Mouse (Mus musculus): ENCODE data around the gene Nin.

Nin gene

GRCm38 (mm10) chr12:70119552-70119951 is 6.0 kb upstream of the Nin start:
- DNase-seq (ENCODE audit: low spot score): no peak

- no peak for DNase-seq (ENCODE audit: low spot score)
These were observed 5.3 kb upstream of the Nin start for GRCm38 (mm10) chr12:70118721-70119345.

GRCm38 (mm10) chr12:70117146-70117545 is 3.6 kb upstream of the Nin start:
- no peak for DNase-seq (ENCODE audit: low spot score)

- no peak for DNase-seq (ENCODE audit: low spot score)
These were observed 1.5 kb downstream of the Nin start for GRCm38 (mm10) chr12:70112090-70112383.

GRCm38 (mm10) chr12:70111367-70112089 is 2.0 kb downstream of the Nin start:
- DNase-seq (ENCODE audit: low spot score): peak; percentile 76

GRCm38 (mm10) chr12:70111117-70111366 is 2.5 kb downstream of the Nin start:
- peak; percentile 34 for DNase-seq (ENCODE audit: low spot score)

GRCm38 (mm10) chr12:70110375-70111116 is 3.0 kb downstream of the Nin start:
- DNase-seq (ENCODE audit: low spot score): no peak

- DNase-seq (ENCODE audit: low spot score): no peak
These were observed 3.6 kb downstream of the Nin start for GRCm38 (mm10) chr12:70109921-70110320.

- no peak for DNase-seq (ENCODE audit: low spot score)
These were observed 5.4 kb downstream of the Nin start for GRCm38 (mm10) chr12:70108104-70108503.

GRCm38 (mm10) chr12:70106508-70106907 is 7.0 kb downstream of the Nin start:
- DNase-seq (ENCODE audit: low spot score): no peak

- no peak for DNase-seq (ENCODE audit: low spot score)
These were observed 7.6 kb downstream of the Nin start for GRCm38 (mm10) chr12:70105885-70106284.

- DNase-seq (ENCODE audit: low spot score): no peak
These were observed 8.6 kb downstream of the Nin start for GRCm38 (mm10) chr12:70104776-70105420.

GRCm38 (mm10) chr12:70104199-70104598 is 9.3 kb downstream of the Nin start:
- DNase-seq (ENCODE audit: low spot score): no peak

- DNase-seq (ENCODE audit: low spot score): no peak
These were observed 10.3 kb downstream of the Nin start for GRCm38 (mm10) chr12:70103257-70103656.

- peak; percentile 28 for DNase-seq (ENCODE audit: low spot score)
These were observed 11.1 kb downstream of the Nin start for GRCm38 (mm10) chr12:70102426-70102825.

GRCm38 (mm10) chr12:70101823-70102222 is 11.7 kb downstream of the Nin start:
- DNase-seq (ENCODE audit: low spot score): no peak

GRCm38 (mm10) chr12:70097901-70098300 is 15.6 kb downstream of the Nin start:
- DNase-seq (ENCODE audit: low spot score): no peak

GRCm38 (mm10) chr12:70097316-70097715 is 16.2 kb downstream of the Nin start:
- no peak for DNase-seq (ENCODE audit: low spot score)

GRCm38 (mm10) chr12:70093266-70093893 is 20.1 kb downstream of the Nin start:
- no peak for DNase-seq (ENCODE audit: low spot score)

- no peak for DNase-seq (ENCODE audit: low spot score)
These were observed 25.2 kb downstream of the Nin start for GRCm38 (mm10) chr12:70088297-70088696.

- no peak for DNase-seq (ENCODE audit: low spot score)
These were observed 28.2 kb downstream of the Nin start for GRCm38 (mm10) chr12:70085351-70085750.

GRCm38 (mm10) chr12:70084198-70084597 is 29.3 kb downstream of the Nin start:
- DNase-seq (ENCODE audit: low spot score): no peak

- no peak for DNase-seq (ENCODE audit: low spot score)
These were observed 29.8 kb downstream of the Nin start for GRCm38 (mm10) chr12:70083737-70084136.

Data from urinary bladder, postnatal 25 days (tissue).